In genomic region chr17:24220435-24221411, GRCm38 (mm10) we compare ENCODE assay signal across 8 mouse cellular contexts. TPM values are rescaled to one million over a fixed set of nuclear protein-coding genes. Genes with fewer than 3 reads are reported as not detected.
DNase-seq lines count a peak whose midpoint lies in the region; ATAC-seq and TF ChIP-seq lines count a peak whose summit lies in the region.

Gene Tedc2 (minus strand): TSS chr17:24220851.

- peak within 1 kb of the TSS; percentile 51 for H3K27ac ChIP-seq in forebrain, embryonic 15.5 days (replicated peaks)
- peak within 1 kb of the TSS; percentile 52; the same call in 1 of the 2 replicates for H3K27ac ChIP-seq in neural tube, embryonic 14.5 days (ENCODE audit: low read depth, low read length)
- peak within 1 kb of the TSS; percentile 52 for H3K27ac ChIP-seq in testis, adult 2 months (ENCODE audit: control insufficient read depth, insufficient read depth, low read depth, low read length)

- peak within 1 kb of the TSS; percentile 98 for H3K4me3 ChIP-seq in G1E (ENCODE audit: low read depth, low read length)
- peak within 1 kb of the TSS; percentile 80 for H3K4me3 ChIP-seq in forebrain, embryonic 15.5 days
- peak within 1 kb of the TSS; percentile 75 for H3K4me3 ChIP-seq in neural tube, embryonic 14.5 days (ENCODE audit: low read depth, low read length)
- peak within 1 kb of the TSS; percentile 91 for H3K4me3 ChIP-seq in testis, adult 2 months (ENCODE audit: control insufficient read depth, low read depth, low read length)

- 5% methylated on average over 41 of the region's 41 CpGs for WGBS in forebrain, embryonic 15.5 days
- WGBS in neural tube, embryonic 14.5 days = 5% methylated on average over 41 of the region's 41 CpGs

- DNase-seq in G1E (ENCODE audit: low spot score) = peak; percentile 75
- DNase-seq in cerebellum, adult 11-12 months = peak; percentile 95
- DNase-seq in heart, postnatal 25 days (ENCODE audit: low spot score) = peak; percentile 88
- peak; percentile 91 to 94 for DNase-seq in layer of hippocampus, adult 18-20 months (ENCODE audit: low spot score in 2 of 2)
- peak; percentile 97 to 98 for DNase-seq in lung, adult 18-20 months

- no peaks in the 10 kb centered on the region for H3K9me3 ChIP-seq in G1E (replicated peaks)
- H3K9me3 ChIP-seq in forebrain, embryonic 15.5 days = no peaks in the 10 kb centered on the region
- H3K9me3 ChIP-seq in neural tube, embryonic 14.5 days (ENCODE audit: control insufficient read depth, low read length) = no peaks in the 10 kb centered on the region

- H3K36me3 ChIP-seq in G1E (replicated peaks) = peaks cover 79% of the 10 kb centered on the region
- peaks cover 35% of the 10 kb centered on the region for H3K36me3 ChIP-seq in forebrain, embryonic 15.5 days
- H3K36me3 ChIP-seq in neural tube, embryonic 14.5 days (ENCODE audit: control insufficient read depth, insufficient read depth, low read length) = peaks cover 15% of the 10 kb centered on the region
- H3K36me3 ChIP-seq in testis, adult 2 months (ENCODE audit: control insufficient read depth, insufficient read depth, low read length) = no peaks in the 10 kb centered on the region

- no peak for TF ChIP-seq CTCF in G1E (IDR thresholded peaks at IDR 0.05; ENCODE audit: low read depth, low read length)
- no peak for TF ChIP-seq CTCF in testis, adult 2 months (IDR thresholded peaks at IDR 0.05; ENCODE audit: control insufficient read depth, insufficient read depth, insufficient replicate concordance, low read depth, low read length)

- intact Hi-C loops in heart, postnatal 25 days (cut with DNase I) = no loop called here

- H3K27me3 ChIP-seq in G1E (ENCODE audit: insufficient read depth, low read length) = no peaks in the 10 kb centered on the region
- no peaks in the 10 kb centered on the region for H3K27me3 ChIP-seq in forebrain, embryonic 15.5 days
- no peaks in the 10 kb centered on the region for H3K27me3 ChIP-seq in neural tube, embryonic 14.5 days (ENCODE audit: control insufficient read depth, insufficient read depth, low read length)
- H3K27me3 ChIP-seq in testis, adult 2 months (ENCODE audit: control insufficient read depth, insufficient read depth, low read length) = no peaks in the 10 kb centered on the region

- ATAC-seq in G1E (ENCODE audit: extremely low read depth, insufficient number of reproducible peaks, low FRiP score, poor library complexity, severe bottlenecking) = peak; percentile 75
- ATAC-seq in forebrain, embryonic 15.5 days (replicated peaks) = peak; percentile 97
- peak; percentile 95 for ATAC-seq in neural tube, embryonic 14.5 days (ENCODE audit: low read depth)

- 0 out of 2 replicates have a peak, but pooled peaks have one; percentile 39 for TF ChIP-seq POLR2A in testis, adult 2 months (IDR thresholded peaks at IDR 0.05; ENCODE audit: control insufficient read depth, low read depth, low read length)

- H3K4me2 ChIP-seq in forebrain, embryonic 15.5 days (replicated peaks) = peak within 1 kb of the TSS; percentile 81
- H3K4me2 ChIP-seq in neural tube, embryonic 14.5 days (ENCODE audit: low read depth, low read length) = peak within 1 kb of the TSS; percentile 69

- peak within 1 kb of the TSS; percentile 76 for H3K9ac ChIP-seq in forebrain, embryonic 15.5 days (replicated peaks)
- peak within 1 kb of the TSS; percentile 66 for H3K9ac ChIP-seq in neural tube, embryonic 14.5 days (replicated peaks; ENCODE audit: low read depth, low read length)

- peaks cover 90% of the 10 kb centered on the region for H3K4me1 ChIP-seq in G1E (ENCODE audit: insufficient read depth, low read depth, low read length)
- H3K4me1 ChIP-seq in forebrain, embryonic 15.5 days = peaks cover 14% of the 10 kb centered on the region
- peaks cover 8% of the 10 kb centered on the region for H3K4me1 ChIP-seq in neural tube, embryonic 14.5 days (ENCODE audit: control insufficient read depth, insufficient read depth, low read length)
- peaks cover 13% of the 10 kb centered on the region for H3K4me1 ChIP-seq in testis, adult 2 months (ENCODE audit: control insufficient read depth, insufficient read depth, low read length)

RNA-seq across cellular contexts. Expression of gene Tedc2, which starts in this region (rescaled TPM):
- total RNA-seq in G1E (2014; fragmentation: Nextera tagmentation) = 22.8 and 41.7 TPM in 2 replicates
- 38.3 and 46.5 TPM in 2 replicates for total RNA-seq in G1E (2017)
- 47.0 and 55.1 TPM in 2 replicates for polyA plus RNA-seq in G1E (2012)
- 13.0 and 13.5 TPM in 2 replicates for polyA plus RNA-seq in forebrain, embryonic 15.5 days (2015; fragmentation: Nextera tagmentation; extraction: Ambion mirVana)
- total RNA-seq in heart, postnatal 25 days (2021) = 1 to 10 TPM; 1.7 to 2.2 TPM
- total RNA-seq in layer of hippocampus, adult 18-20 months (2021) = 1 to 10 TPM; 7.3 to 8.5 TPM
- 10.0 and 11.2 TPM in 2 replicates for polyA plus RNA-seq in neural tube, embryonic 14.5 days (2014; fragmentation: Nextera tagmentation; extraction: Ambion mirVana)
- 4.0 and 4.1 TPM in 2 replicates for polyA plus RNA-seq in testis, adult 2 months (2012; rRNA removed)

Comparison
In these comparisons a context has a peak if more than half of its experiments do, and no peak if none do; other contexts are left out.
1. Peak in every context shown above with its lines: DNase-seq, ATAC-seq, H3K4me3 ChIP-seq and H3K27ac ChIP-seq.